Mouse (Mus musculus): ENCODE data around the gene Rabgap1. TPM values are rescaled to one million over a fixed set of nuclear protein-coding genes. Genes with fewer than 3 reads are reported as not detected.

The Rabgap1 gene
- polyA plus RNA-seq, 1 experiment from 2014 or later = 46.5 TPM

DNA sequence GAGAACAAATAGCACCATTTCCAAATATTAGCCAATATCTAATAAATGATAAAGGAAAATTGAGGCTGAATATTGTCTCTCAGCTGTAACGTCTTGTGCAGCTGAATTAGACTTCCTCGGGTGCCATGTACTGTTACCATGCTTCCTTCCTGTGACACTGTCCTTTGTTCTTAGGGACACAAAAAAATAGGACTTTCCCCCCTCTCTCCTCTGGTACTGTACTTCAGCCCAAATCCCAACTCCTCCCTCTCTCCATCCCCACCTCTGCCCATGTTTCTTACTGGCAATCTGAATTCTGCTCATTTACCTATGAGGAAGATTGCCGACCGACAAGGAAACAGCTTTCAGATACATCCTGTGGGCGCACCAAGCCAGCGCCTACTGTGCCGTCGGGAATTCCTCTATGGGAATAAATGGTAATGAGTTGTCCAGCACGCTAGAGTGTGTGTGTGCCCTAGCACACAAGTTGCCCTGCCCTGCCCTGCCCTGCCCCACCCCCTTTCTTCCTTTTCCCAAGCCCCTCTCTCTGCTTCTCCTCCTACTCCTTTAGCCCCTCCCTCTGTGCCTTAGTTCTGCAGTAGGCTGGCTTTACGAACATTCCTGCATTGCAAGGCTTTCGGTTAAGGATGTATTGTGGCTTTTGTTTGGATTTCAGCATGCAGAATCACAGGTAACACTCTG, 73.1 kb downstream of the Rabgap1 start, which contains the start of gene Gpr21:
Gpr21 (plus strand) TSS at position 303 of the 681 bp plus-strand sequence.
- Histone ChIP-seq H3K9ac (no peak within 1 kb of the TSS), H3K9me3 (replicated peaks) (no peaks in the 10 kb centered on the region), H3K27me3 (no peaks in the 10 kb centered on the region), H3K36me3 (peaks cover 20% of the 10 kb centered on the region), H3K27ac (replicated peaks) (no peak within 1 kb of the TSS), H3K4me2 (replicated peaks) (0 out of 2 replicates have a peak within 1 kb of the TSS, but pooled peaks have one; percentile 17), H3K4me1 (peaks cover 5% of the 10 kb centered on the region), H3K4me3 (replicated peaks) (peak within 1 kb of the TSS; percentile 9; the same call in 1 of the 2 replicates)
- WGBS = 28% methylated on average over 11 of the region's 11 CpGs
- ATAC-seq (ENCODE audit: insufficient number of reproducible peaks, low FRiP score, low TSS enrichment, low read depth) = 0 out of 2 replicates have a peak, but pooled peaks have one; percentile 57

DNA sequence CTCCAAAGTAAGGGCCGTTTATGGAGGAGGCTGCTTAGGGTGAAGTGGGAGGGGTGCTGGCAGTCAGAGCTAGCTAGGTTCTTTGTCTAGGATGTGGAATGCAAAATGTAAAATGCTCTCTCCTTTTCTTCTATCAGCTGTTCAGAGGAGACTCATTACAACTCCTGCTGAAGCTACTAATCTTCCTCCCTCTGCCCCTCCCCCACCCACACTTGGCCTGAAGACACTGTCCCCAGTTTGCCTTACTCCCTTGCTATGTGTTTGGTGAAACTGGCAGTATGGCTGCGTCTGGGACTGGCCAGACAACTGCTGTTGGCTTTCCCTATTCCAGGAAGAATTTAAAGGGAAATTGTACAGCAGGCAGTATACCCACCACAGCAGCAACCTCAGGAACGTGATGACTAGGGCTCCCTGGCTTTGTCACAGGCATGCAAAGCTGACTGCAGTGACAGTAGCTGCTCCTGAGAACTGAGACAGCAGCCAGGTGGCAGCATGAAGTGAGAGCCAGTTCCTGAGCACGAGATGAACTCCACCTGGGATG, 73.9 kb downstream of the Rabgap1 start:
- Histone ChIP-seq H3K27ac (replicated peaks) (no peak overlapping the region), H3K9ac (no peak overlapping the region), H3K4me2 (replicated peaks) (no peak overlapping the region), H3K36me3 (peaks cover 18% of the 10 kb centered on the region), H3K4me3 (replicated peaks) (no peak overlapping the region), H3K4me1 (peaks cover 5% of the 10 kb centered on the region), H3K27me3 (no peaks in the 10 kb centered on the region), H3K9me3 (replicated peaks) (no peaks in the 10 kb centered on the region)
- ATAC-seq (ENCODE audit: insufficient number of reproducible peaks, low FRiP score, low TSS enrichment, low read depth) = no peak
- WGBS = 43% methylated on average over 4 of the region's 4 CpGs

DNA sequence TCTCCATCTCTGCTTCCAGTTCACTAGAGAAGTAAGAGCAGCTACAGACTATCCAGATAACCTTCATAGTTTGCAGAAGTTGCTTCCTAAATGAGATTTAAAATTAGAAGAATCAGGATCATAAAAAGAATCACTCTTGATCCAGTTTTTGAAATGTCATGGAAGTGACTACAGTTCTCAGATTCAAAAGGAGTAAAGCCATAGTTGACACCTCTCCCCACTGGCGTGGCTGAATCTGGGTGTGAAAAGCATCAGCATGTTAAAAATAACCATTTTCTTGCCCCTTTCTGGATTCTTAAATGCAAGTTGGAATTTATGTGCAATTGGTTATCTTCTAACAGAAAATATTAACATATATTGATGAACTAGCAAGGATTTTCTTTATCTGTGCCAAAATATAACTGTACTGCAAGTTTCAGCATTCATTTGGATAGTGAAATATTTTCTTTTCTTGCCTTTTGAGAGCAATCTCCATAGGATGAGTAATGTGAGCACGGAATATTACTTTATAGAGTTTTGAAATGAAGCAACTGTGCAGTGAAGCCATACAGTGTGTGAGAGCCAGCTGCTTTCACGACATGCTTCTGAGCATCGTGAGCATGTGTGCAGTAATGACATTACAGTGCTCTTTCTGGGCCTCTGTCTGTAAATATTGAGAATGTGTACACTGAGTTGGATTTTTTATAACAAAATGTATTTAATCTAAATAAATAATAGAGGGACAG, 75.6 kb downstream of the Rabgap1 start:
- no peak for ATAC-seq (ENCODE audit: insufficient number of reproducible peaks, low FRiP score, low TSS enrichment, low read depth)
- H3K9ac ChIP-seq = no peak overlapping the region
- no peak overlapping the region for H3K4me2 ChIP-seq (replicated peaks)
- H3K4me1 ChIP-seq = peaks cover 5% of the 10 kb centered on the region
- WGBS = 85% methylated on average over 4 of the region's 4 CpGs
- H3K27ac ChIP-seq (replicated peaks) = no peak overlapping the region
- H3K27me3 ChIP-seq = no peaks in the 10 kb centered on the region
- H3K9me3 ChIP-seq (replicated peaks) = no peaks in the 10 kb centered on the region
- peaks cover 12% of the 10 kb centered on the region for H3K36me3 ChIP-seq
- H3K4me3 ChIP-seq (replicated peaks) = no peak overlapping the region

DNA sequence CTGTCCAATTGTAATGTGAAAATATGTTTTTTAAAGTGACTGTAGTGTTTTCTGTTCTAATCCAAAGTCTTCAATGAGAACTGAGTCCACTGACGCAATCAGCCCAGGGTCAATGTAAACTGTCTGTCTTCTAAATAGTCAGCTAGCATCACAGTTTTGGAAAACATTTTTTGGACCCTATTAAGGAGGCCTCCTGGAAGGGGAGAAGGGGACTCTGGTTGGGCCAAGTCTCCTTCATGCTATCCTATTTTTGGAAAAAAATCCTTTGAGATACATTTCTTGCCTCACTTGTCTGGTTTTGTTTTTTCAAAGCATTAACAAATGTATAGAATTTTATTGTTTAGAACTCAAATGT, 76.2 kb downstream of the Rabgap1 start:
- ATAC-seq (ENCODE audit: insufficient number of reproducible peaks, low FRiP score, low TSS enrichment, low read depth) = no peak
- Histone ChIP-seq H3K4me1 (peaks cover 5% of the 10 kb centered on the region), H3K27me3 (no peaks in the 10 kb centered on the region), H3K27ac (replicated peaks) (no peak overlapping the region), H3K4me3 (replicated peaks) (no peak overlapping the region), H3K36me3 (peaks cover 12% of the 10 kb centered on the region), H3K9ac (no peak overlapping the region), H3K9me3 (replicated peaks) (no peaks in the 10 kb centered on the region), H3K4me2 (replicated peaks) (no peak overlapping the region)
- 91% methylated on average over 1 of the region's 1 CpGs for WGBS

DNA sequence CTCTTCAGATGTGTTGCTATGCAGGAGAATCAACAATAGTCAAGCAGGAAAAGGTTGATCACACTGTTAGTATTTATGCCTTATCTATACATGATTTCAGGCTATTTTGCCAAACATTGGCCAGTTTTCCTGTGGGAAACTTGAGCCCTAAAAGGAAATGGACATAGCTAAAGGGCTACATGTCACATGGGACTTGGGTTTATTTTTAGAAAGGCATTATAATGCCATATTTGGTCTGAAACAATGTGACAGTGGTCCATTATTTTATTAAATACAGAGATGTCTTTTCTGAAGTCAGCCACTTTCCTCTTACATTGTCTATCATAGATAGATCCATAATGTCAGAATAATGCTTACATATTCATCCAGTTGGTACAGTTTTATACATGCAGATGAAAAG, 84.5 kb downstream of the Rabgap1 start:
- H3K9me3 ChIP-seq (replicated peaks) = no peaks in the 10 kb centered on the region
- no peak overlapping the region for H3K27ac ChIP-seq (replicated peaks)
- no peaks in the 10 kb centered on the region for H3K36me3 ChIP-seq
- no peak for ATAC-seq (ENCODE audit: insufficient number of reproducible peaks, low FRiP score, low TSS enrichment, low read depth)
- no peak overlapping the region for H3K9ac ChIP-seq
- H3K4me1 ChIP-seq = no peaks in the 10 kb centered on the region
- H3K4me2 ChIP-seq (replicated peaks) = no peak overlapping the region
- H3K27me3 ChIP-seq = no peaks in the 10 kb centered on the region
- H3K4me3 ChIP-seq (replicated peaks) = no peak overlapping the region

DNA sequence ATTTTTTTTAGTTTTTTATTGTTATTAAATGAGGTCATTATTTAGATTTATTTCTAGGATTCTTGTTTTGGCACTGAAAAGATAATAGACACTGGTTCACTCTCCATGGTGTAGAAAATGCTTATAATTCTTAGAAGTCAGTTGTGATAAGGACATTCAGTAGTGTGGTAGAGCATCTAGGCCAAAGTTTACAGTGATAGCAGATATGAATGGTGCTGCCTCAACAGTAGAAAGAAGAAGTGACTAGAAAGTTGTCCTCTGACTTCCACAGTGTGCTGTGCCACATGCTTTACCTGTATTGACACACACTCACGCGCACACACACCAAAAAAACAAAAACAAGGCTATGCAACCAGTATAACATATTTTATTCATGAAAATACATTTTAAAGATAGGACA, 86.3 kb downstream of the Rabgap1 start:
- WGBS = 99% methylated on average over 2 of the region's 2 CpGs
- ATAC-seq (ENCODE audit: insufficient number of reproducible peaks, low FRiP score, low TSS enrichment, low read depth) = no peak
- peaks cover 10% of the 10 kb centered on the region; the same call in 1 of the 2 replicates for H3K36me3 ChIP-seq
- H3K4me3 ChIP-seq (replicated peaks) = no peak overlapping the region
- no peaks in the 10 kb centered on the region for H3K4me1 ChIP-seq
- no peaks in the 10 kb centered on the region for H3K9me3 ChIP-seq (replicated peaks)
- no peak overlapping the region for H3K4me2 ChIP-seq (replicated peaks)
- H3K27ac ChIP-seq (replicated peaks) = no peak overlapping the region
- H3K9ac ChIP-seq = no peak overlapping the region
- no peaks in the 10 kb centered on the region for H3K27me3 ChIP-seq

DNA sequence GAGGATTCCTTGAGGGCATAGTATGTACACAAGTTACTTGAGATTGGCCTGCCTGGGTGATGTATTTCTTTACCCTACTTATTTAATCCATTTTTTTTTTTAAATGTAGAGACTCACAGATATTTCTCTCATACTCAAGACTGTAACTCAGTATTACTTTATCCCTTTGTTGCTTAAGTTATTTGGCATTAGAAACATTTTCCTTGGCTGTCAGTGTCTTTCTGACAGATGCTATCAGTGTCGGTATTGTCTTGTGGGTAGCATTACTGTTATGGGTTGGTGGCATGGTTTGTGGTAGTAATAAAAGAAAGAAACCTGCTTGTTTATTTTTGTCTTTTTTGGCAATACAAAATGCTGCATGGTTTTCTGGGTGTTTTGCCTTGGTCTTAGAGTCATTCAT, 87.7 kb downstream of the Rabgap1 start:
- no peak for ATAC-seq (ENCODE audit: insufficient number of reproducible peaks, low FRiP score, low TSS enrichment, low read depth)
- Histone ChIP-seq H3K27ac (replicated peaks) (no peak overlapping the region), H3K36me3 (peaks cover 24% of the 10 kb centered on the region), H3K27me3 (no peaks in the 10 kb centered on the region), H3K4me1 (no peaks in the 10 kb centered on the region), H3K4me2 (replicated peaks) (no peak overlapping the region), H3K9me3 (replicated peaks) (no peaks in the 10 kb centered on the region), H3K9ac (no peak overlapping the region), H3K4me3 (replicated peaks) (no peak overlapping the region)
- WGBS = 77% methylated on average over 1 of the region's 1 CpGs

DNA sequence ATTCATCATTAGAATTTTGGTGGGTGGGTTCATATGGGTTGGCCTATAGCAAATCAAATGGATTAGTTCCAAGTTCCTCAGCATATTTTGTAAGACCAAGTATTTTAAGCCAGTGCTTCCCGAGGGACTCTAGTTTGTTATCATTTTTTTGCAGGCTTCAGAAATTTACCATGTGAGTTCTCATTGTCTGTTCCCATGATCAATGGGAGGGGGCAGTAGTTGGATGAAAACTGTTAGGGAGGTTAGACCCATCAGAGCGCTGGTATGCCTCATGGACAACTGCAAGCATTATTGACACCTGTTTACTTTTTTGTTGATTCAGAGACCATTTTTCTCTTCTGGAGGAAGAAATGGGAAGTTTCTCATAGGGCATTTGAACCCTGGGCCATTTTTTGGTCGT, 88.6 kb downstream of the Rabgap1 start:
- H3K27ac ChIP-seq (replicated peaks) = no peak overlapping the region
- H3K27me3 ChIP-seq = no peaks in the 10 kb centered on the region
- H3K4me1 ChIP-seq = no peaks in the 10 kb centered on the region
- WGBS = 77% methylated on average over 3 of the region's 3 CpGs
- no peaks in the 10 kb centered on the region for H3K9me3 ChIP-seq (replicated peaks)
- no peak overlapping the region for H3K4me3 ChIP-seq (replicated peaks)
- ATAC-seq (ENCODE audit: insufficient number of reproducible peaks, low FRiP score, low TSS enrichment, low read depth) = no peak
- H3K9ac ChIP-seq = no peak overlapping the region
- H3K4me2 ChIP-seq (replicated peaks) = no peak overlapping the region
- peaks cover 24% of the 10 kb centered on the region for H3K36me3 ChIP-seq

DNA sequence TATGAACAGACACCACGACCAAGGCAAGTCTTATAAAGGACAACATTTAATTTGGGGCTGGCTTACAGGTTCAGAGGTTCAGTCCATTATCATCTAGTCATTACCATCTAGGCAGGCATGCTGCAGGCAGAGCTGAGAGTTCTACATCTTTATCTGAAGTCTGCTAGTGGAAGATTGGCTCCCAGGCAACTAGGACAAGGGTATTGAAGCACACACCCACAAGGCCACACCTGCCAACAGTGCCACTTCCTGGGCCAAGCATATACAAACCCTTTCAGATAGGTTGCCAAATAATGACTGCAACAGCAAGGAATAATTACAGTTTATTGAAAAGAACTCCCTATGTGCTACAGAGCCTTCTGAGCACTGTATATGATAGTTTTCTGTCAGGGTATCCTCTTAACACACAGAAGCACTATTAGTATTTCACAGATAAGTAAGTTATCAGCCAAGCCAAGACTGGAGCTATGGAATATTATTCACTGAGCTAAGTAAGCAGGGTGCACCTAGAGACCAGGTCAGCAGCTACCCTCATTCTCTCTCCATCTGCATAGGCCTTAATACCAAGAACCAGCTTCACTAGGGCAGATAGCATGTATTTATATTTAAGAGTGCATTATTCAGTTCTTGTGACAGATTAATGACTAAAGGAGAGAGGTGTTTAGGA, 106.4 kb downstream of the Rabgap1 start:
- ATAC-seq (ENCODE audit: insufficient number of reproducible peaks, low FRiP score, low TSS enrichment, low read depth) = no peak
- Histone ChIP-seq H3K27ac (replicated peaks) (no peak overlapping the region), H3K36me3 (peaks cover 68% of the 10 kb centered on the region), H3K9me3 (replicated peaks) (peaks cover 3% of the 10 kb centered on the region; the same call in 1 of the 2 replicates), H3K9ac (no peak overlapping the region), H3K4me3 (replicated peaks) (no peak overlapping the region), H3K4me1 (no peaks in the 10 kb centered on the region), H3K4me2 (replicated peaks) (no peak overlapping the region), H3K27me3 (no peaks in the 10 kb centered on the region)
- whole genome bisulfite sequencing = 85% methylated on average over 1 of the region's 1 CpGs

DNA sequence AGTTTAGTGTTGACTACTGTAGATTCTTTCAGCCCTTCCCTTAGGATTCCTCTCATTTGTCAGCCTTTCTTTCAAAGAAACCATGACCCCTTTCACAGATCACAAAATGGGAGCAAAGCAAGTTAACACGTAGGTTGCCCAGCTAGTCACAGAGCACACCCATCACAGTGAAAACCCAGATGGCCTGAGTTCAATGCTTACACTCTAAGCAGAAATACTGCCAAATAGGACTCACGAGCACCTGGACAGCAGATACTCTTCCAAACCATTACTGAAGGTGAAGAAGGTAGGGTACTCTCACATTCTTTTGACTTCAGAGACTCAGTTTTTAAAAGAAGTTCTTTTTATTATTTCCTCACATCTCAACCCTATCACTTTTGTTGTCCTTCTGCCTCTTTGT, 113.3 kb downstream of the Rabgap1 start:
- Histone ChIP-seq H3K27ac (replicated peaks) (no peak overlapping the region), H3K9me3 (replicated peaks) (peaks cover 3% of the 10 kb centered on the region; the same call in 1 of the 2 replicates), H3K9ac (no peak overlapping the region), H3K4me2 (replicated peaks) (no peak overlapping the region), H3K4me1 (no peaks in the 10 kb centered on the region), H3K36me3 (peaks cover 80% of the 10 kb centered on the region), H3K27me3 (no peaks in the 10 kb centered on the region), H3K4me3 (replicated peaks) (no peak overlapping the region)
- WGBS = 82% methylated on average over 2 of the region's 2 CpGs
- no peak for ATAC-seq (ENCODE audit: insufficient number of reproducible peaks, low FRiP score, low TSS enrichment, low read depth)

DNA sequence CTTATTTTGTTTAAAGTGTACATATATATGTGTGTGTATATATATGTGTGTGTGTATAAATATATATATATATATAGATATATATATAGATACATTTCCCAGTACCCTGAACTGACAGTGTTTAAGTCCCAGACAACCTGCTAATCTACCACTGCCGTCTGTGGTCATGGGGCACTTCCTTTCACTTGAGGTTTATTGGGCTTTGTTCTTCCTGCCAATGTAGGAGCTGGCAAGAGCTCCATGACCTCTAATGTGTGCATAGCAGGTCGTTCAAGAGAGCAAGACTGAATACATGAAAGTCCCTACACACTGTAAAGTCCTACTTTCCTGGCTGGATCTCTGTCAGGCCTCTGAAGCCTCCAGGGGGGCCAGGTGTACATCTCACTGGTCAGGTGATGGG, 122.5 kb downstream of the Rabgap1 start:
- ATAC-seq (ENCODE audit: insufficient number of reproducible peaks, low FRiP score, low TSS enrichment, low read depth) = no peak
- Histone ChIP-seq H3K9me3 (replicated peaks) (no peaks in the 10 kb centered on the region), H3K36me3 (peaks cover 77% of the 10 kb centered on the region), H3K4me3 (replicated peaks) (no peak overlapping the region), H3K4me2 (replicated peaks) (no peak overlapping the region), H3K9ac (no peak overlapping the region), H3K27me3 (no peaks in the 10 kb centered on the region), H3K4me1 (no peaks in the 10 kb centered on the region), H3K27ac (replicated peaks) (no peak overlapping the region)
- 74% methylated on average over 2 of the region's 2 CpGs for WGBS

All from embryonic facial prominence, embryonic 15.5 days (tissue).